Mouse (Mus musculus) hematopoietic stem cell, adult 5-6 weeks (primary cell): ENCODE results near the gene BC016579. TPM values are rescaled to one million over a fixed set of nuclear protein-coding genes. Genes with fewer than 3 reads are reported as not detected.

Source experiments
- ATAC-seq, 2 experiments: fragments of 125-278 bp in 1 of 2; replicated peaks in 1 of 2; 2 replicates each; pipeline ENCODE4 v1.8.0; 2016 to 2017; ENCODE audit warnings: inconsistent platforms in 2 of 2, mild to moderate bottlenecking in 2 of 2, moderate number of reproducible peaks in 2 of 2, low read depth in 1 of 2, moderate TSS enrichment in 1 of 2; ENCODE audit not compliant: low FRiP score in 2 of 2, poor library complexity in 2 of 2, severe bottlenecking in 2 of 2, insufficient read depth in 1 of 2, low TSS enrichment in 1 of 2
- total RNA-seq: library from RNA; stranded (forward); fragments of 172-1452, 232-1000 nt; gene quantifications from 2 replicates; pipeline ENCODE4 v1.2.3, GENCODE M21; 2017

BC016579 gene
- 3.9 and 8.8 TPM in 2 replicates for total RNA-seq

DNA sequence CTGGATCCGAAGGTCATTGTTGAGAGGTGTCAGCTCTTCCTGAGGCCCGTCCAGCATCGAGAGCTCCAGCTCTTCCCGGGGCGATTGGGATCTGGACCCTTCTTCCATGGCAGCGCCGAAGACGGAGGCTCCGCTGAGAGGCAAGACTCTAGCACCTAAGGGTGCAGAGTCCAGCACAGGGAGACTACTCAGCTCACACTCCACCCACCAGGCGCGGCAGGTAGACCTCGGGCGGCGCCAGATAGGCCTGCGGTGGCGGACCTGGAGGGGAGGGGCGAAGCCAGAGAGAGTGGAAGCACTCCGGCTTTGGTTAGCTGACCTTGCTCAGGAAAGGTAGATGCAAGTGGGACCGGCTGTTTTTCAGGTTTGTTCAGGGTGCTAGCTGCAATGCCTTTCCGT is at the start of gene BC016579:
Gene BC016579 (minus strand): TSS at position 135 of the 399 bp plus-strand sequence.
- ATAC-seq: peak; percentile 72 to 75

DNA sequence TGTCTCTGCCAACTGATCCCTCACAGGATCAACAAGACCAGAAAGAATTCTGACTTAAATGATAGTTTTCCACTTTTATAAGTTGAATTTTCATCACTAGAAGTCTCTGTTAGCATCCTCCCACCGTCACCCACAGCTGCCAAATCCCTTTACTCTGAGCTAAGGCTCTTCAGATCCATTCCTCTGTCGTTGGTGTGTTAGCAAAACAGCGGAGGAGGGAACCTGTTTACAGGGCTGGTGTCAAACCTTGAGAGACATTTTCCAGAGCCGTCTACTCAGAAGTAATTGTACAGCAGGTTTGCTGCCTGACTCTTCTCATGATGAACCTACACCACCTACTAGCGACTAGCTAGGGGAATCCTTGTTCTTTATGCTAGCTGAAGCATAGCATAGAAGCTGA is 45.4 kb upstream of the BC016579 start:
- no peak for ATAC-seq

DNA sequence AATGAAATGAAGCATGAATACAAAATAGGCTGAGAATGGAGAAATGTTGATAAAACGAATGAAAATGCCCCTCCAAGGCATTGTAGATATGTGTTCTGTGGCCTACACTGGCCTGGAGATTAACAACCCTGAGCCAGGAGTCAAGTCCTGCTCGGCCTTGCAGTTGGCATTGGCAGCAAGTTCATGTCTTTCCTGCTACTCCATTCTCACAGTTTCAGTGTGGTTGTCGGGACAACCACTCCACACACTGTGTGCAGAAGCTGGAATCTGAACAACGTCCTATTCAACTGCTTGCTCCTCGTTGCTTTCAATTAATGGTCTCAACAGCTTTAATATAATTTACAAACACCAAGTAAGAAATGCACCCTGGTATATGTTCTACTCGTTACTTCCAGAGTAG is 44.1 kb upstream of the BC016579 start:
- ATAC-seq: no peak

DNA sequence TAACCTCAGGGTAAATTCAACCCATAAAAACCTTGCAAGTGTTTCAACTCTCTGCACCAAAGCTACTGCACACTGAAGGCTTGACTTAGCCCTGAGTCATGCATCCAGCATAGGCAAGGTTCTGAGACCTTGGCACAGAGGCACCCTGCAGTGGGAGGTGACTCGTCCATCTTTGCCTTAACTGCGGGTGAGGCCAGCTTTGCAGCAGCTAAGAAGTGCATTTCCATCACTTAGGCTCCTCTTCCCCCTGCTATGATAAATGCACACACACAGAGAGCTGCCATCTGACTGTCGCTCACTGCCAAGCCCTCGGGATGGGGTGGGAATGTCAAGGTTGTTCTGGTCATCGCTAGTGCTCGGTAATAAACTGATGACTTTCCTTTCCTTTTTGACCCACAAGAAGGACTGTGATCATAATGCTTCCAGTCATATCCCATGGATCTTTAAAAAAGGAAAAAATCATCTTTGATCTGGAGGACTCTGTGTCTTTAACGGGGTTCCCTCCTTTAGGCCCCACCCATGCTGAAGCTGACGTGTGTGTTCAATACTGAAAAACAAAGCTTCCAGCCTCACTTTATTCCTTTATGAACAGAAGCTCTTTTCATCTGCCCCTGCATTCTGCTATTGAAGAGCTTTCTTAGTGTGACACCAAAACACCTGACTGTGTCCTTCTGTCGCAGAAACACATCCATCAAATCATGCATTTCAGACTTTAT is 41.7 kb upstream of the BC016579 start:
- no peak for ATAC-seq

DNA sequence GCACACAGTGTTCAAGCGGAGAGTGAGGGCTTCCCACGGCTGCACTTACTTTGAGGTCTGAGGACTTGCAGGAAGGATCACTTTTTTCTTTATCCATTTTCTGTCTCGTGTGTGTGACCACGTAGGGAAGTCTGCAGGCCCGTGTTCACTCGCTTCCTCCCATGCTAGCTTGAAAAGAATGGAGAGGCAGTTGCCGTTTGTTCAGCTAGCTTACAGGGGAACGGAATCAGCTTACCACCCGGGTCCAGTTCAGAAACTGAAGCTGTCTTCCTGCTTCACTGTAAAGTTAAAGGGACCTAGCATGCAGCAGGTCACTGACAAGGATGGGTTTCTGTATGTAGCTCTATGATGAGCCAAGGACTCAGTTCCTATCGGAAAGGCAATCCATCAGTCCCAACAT is 39.7 kb upstream of the BC016579 start, which contains the start of gene Tmprss7:
Gene Tmprss7 (minus strand): TSS at position 101 of the 400 bp plus-strand sequence.
- 0 out of 4 replicates have a peak, but pooled peaks of 1 of the 2 experiments have one; percentile 27 for ATAC-seq

DNA sequence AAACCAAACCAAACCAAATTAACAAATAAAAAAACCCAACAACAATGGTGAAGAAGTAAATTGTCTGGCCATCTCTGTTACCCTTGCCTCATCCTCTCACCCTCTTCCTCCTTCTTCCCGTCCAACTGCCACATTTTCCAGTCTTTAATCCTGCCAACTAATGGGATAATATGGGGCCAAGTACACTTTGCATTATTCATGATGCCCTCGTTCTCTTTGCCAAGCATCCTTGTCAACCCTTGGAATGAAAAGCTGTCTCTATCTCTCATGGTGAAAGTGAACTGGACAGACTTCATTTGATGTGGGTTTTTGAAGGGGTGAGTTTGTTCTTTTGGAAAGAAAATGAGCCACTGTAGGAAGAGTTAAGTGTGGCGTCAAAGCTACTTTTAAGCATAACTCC is 39.0 kb upstream of the BC016579 start:
- ATAC-seq: no peak

DNA sequence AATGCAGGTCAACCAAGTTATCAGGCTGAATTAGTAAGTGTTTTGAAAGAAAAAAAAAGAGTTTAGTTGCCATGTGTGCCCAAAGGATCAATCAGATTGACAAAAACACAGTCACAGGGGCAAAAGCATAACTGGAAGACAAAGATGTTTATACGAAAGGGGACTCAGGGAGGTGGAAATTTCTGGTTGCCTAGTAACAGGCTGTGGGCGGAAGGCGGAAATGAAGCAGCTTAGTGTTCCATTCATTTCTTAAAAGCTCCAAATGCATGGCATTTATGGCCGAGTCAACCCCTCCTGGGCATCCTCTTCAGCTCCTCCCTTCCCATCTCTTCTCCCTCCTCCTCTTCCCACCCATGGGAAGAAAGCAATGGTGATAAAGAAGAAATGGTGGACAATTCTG is 36.3 kb upstream of the BC016579 start:
- ATAC-seq: peak; percentile 12 to 32; a peak in 1 of 4 replicates

DNA sequence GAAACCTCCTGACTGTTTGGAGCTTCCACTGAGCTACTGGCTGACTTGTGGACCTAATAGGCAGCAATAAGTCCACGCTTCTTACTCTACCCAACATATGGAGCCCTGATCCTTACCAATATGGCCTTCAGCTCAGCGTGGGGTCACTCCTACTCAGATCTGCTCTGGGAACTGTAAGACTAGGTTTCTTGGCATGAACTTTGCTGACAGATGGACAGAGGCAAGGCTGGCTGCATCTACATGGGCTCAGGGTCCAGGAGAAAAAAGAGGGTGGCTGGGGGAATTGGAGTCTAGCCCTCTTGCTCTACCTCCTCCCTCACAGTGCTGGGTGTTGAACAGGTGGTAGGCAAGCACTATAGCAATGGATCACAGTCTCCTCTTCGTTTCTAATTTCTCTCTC is 33.0 kb upstream of the BC016579 start:
- no peak for ATAC-seq

DNA sequence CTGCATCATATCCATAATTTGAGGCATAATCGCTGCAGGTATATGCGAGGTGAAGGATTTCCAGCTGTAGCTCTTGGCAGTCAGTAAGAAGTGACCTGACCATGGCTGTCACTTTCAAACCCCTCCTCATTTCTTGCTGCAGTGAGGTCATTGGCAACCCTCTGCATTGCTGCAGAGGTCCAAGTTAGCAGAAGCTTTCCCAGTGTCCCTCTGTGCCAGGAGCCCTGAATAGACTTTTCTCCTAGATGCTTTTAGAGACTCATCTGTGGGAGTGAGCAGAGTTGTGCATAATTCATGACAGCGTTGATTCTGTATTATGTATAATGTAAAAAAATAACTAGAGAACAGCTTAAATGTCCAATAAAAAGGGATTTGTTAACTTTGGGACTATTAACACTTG is 31.4 kb upstream of the BC016579 start:
- no peak for ATAC-seq

DNA sequence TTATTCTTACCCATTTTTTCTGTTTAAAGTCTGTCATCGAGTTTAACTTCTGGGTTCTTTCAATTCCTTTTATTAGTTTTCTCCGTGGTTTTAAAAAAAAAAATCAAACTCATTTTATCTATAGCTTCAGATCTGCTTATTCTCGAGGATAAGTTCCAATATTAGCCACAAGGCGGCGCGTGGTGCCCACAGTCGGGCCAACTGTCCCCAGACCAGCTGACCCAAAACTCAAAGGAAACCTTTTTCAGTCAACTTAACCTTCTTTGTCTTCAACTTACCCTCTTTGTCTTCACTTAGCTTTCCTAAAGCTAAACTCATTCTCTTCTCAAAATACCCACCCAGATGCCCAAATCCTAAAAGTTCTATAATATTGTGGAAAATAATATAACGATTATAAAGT is 30.9 kb upstream of the BC016579 start:
- ATAC-seq: peak; percentile 76 to 81

DNA sequence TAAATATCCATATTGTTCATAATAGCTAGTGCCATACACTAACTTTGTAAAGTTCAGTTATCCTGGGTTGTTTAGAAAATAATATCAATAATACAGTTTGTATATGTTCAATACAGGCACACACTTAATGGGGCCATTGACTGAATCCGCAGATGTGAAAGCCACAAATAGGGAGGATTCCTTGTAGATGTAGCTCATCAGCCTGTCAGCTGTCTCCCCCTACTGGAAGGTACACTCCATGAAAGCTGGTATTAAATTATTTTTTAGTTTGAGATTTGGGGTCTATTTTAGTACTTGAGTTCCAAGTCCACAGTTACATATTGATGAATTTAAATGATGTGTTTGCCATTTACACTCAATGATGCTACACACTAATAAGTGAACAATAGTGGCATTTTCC is 22.6 kb upstream of the BC016579 start:
- peak; percentile 60 to 81; a peak in 2 of 4 replicates for ATAC-seq

DNA sequence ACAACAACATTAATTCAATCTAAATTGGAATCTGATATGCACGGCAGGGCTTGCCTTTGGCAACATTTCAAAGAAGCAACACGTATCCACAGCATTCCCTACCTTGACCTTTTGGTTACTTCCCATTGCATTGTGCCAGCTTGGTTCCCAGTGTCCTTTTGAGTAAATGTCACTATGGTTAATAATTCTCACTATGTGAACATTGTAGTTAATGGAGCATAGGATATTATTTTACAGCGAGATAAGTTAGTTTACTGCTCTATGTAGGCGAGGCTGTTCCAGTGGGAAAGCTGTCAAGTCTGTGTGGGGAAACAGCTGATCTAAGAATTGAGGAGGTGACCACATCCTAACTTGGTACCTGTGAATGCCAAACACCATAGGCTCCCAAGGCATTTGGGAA is 16.1 kb upstream of the BC016579 start:
- ATAC-seq: no peak

DNA sequence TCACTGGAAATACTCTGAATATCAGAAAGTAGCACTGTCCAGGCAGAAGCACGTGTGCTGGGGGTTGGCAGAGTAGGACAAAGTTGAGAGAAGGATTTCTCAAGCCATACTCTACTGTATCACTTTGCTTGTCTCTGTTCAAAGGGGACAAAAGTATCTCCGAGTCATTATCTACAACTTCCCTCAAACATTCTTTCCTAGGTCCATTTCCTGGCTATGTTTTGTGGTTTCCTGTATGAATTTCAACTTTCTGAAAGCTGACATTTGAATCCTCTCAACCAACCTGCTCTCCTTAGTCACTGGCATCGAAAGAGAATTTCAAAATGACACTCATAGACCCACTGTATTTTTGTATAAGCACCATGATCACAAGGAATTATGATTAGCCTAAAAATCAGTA is 14.3 kb upstream of the BC016579 start:
- ATAC-seq: peak; percentile 13 to 63; a peak in 3 of 4 replicates

DNA sequence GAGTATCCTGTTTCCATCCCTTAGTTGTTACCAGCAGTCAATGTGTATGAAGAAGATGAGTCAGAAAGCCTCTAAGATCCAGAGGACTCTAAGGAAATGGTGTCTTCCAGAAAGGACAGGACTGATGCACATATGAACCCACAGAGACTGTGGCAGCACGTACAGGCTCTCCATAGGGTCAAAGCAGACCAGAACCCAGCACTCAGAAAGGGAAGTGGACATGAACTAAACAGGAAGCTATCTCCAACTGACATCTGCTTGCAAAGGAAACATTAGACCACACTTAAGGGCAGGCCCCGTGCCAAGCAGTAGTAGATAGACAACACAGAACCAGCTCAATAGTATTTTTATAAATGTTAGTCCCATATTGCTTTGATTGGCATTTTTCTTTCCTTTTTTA is 12.3 kb upstream of the BC016579 start:
- ATAC-seq: peak; percentile 92 to 93

DNA sequence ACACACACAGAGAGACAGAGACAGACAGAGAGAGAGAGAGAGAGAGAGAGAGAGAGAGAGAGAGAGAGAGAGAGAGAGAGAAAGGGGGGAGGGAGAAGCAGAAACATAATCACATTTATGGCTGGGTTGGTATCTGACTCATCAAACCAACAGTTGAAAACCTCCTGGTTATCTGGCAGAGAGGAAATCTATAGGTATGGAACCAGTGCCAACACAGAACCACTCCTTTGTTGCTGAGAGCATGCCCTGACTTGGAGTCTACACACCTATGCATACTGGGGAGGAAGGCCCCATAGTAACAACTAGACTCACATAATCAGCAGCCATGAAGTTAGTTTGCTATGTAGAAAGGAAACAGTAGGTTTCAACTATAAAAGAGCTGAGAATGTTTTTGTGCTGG is 8.5 kb upstream of the BC016579 start:
- no peak for ATAC-seq

DNA sequence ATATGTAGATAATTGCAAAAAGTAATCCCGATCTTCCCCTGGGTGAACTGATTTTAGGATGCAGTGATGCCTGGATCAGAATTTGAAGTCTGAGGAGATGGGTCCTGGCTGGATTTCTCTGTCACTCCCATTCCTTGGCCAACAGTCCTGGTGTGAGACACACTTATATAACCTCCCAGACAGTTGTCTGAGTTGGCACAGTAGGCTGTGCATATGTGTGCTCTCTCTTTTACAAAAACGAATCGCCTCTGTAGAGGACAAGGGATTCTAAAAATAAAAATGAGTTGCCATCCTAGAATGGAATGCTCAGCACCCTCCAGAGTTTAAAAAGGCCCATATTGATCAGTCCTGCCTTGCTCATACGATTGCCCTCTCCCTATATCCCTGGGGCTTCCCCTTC is 5.7 kb upstream of the BC016579 start:
- ATAC-seq: no peak

DNA sequence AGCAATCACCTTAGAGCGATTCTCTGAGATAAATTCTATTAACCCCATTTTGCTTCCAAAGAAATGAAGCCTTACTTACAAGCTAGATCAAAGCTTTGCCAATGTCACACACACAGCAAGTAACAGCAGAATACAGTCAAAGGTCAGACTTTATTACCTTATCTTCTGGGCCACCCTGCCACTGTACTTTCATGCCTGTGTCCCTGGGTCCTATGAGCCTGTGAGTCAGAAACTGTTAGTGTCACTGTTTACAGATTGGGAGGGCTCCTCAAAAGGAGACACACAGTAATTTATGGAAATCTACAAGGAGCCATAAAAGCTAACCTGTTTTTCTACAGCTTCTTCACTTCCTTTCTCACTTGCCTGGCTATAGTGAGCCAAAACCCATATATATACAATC is 4.4 kb upstream of the BC016579 start:
- no peak for ATAC-seq

DNA sequence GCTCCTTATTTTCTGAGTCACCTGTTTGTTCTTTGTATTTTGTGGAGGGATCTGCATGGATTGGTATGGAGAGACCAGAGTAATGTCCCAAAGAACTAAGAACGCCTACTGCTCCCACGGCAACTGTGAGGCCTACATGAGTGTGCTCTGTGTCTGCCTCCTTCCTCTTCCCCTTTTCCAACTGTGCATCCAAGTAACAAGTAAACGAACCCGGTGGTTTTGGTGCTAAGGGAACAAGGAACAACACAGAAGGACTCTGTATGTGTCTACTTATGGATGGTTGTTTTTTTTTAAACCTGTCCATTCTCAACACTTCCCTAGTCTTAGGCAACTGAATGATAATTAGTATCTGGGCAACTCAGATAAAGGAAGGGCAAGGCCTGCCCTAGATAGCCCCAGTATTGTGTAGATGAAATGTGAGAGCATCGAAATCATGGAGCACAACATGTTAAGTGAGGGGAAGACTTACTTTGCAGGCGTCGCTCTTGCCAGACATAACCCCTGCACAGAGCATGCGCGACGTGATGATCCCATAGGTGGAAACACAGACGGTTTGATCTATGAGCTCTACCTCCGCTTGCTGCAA is 3.8 kb upstream of the BC016579 start:
- ATAC-seq: peak; percentile 26 to 37

DNA sequence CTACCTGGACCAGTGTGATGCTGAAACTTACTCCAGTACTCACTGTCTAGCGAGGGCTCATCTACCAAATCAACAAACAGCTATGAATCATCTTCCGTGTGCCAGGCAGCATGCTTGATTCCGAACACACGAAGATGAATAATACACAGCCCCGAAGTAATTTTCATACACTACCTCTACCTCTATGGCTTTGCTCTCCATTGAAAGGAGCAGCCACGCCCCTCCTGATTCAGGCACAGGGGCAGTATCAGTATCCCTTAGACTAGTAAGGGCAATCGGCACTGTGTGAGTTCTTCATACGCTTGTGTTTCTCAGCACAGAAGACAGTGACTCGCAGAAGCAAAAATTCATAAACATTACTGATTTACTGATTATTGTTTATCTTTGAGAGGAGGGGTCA is 597 bp upstream of the BC016579 start:
- no peak for ATAC-seq
